Mouse (Mus musculus) ES-Bruce4 (cell line): ENCODE results near the gene Fam219b.

Source experiments
- CTCF ChIP-seq: IDR thresholded peaks from one replicate; pipeline ENCODE4 v1.8.1; 2011; ENCODE audit warnings: low read depth, low read length
- EP300 ChIP-seq: IDR thresholded peaks from 2 replicates; pipeline ENCODE4 v1.6.1; 2011; ENCODE audit warnings: low read depth, low read length; ENCODE audit not compliant: insufficient read depth
- POLR2A ChIP-seq: IDR thresholded peaks from one replicate; pipeline ENCODE4 v1.8.1; 2011; ENCODE audit warnings: low read length; ENCODE audit not compliant: insufficient read depth

GRCm38 (mm10) chr9:57510577-57510976, 26.8 kb upstream of the Fam219b start:
- TF ChIP-seq POLR2A: no peak
- no peak for TF ChIP-seq CTCF
- no peak for TF ChIP-seq EP300
